Mouse (Mus musculus): ENCODE measurements at regions not wholly inside any gene's neighbourhood (a gene's known extent, or its start where the extent isn't known, plus 50 kb on each side); places are given as distances from the start of the nearest gene placed in this dataset.

DNA sequence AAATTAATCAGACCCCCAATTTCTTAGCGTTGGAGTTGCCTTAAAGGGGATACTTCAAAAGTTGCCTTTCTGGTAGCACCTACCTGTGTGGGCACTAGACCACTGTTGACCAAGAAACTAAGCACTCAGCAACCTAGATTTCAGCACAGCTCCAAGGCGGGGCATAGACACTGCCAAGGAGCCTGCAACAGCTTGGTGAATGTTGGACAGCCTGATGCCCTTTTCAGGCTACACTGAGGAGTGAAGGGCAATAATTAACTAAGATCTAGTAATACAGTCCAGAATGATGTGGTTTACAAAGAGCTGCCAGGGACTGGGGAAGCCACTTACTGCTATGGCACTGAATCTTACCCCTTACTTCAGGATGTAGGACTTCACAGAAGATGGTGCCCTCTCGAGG is 304.9 kb downstream of the Satb1 start:
- TF ChIP-seq CTCF (IDR thresholded peaks at IDR 0.05; ENCODE audit: low read depth): no peak
- no peak for TF ChIP-seq EP300 (IDR thresholded peaks at IDR 0.05; ENCODE audit: low read depth)
